13 mouse cellular contexts compared by ENCODE assay signal in genomic region chr9:112231935-112232575, GRCm38 (mm10). TPM values are rescaled to one million over a fixed set of nuclear protein-coding genes. Genes with fewer than 3 reads are reported as not detected.
DNase-seq lines count a peak whose midpoint lies in the region; ATAC-seq and TF ChIP-seq lines count a peak whose summit lies in the region.
"Had no signal": no experiment of that assay in that cellular context is flagged by ENCODE, and none has a peak within 500 bp of the region (broad histone marks: within the 10 kb centered on the region; RNA-seq: fewer than 3 reads in every experiment).

No protein-coding gene starts in this region.

- ATAC-seq in heart, embryonic 16.5 days (replicated peaks; ENCODE audit: extremely low read depth, insufficient read depth, low FRiP score) = no peak
- no peak for ATAC-seq in hindbrain, postnatal 0 days
- ATAC-seq: intestine, embryonic 15.5 days had no signal

- TF ChIP-seq POLR2A in thymus, adult 2 months (IDR thresholded peaks at IDR 0.05; ENCODE audit: control insufficient read depth, extremely low read depth, insufficient read depth, low read length, poor library complexity) = no peak

- no peak overlapping the region for H3K4me2 ChIP-seq in heart, embryonic 16.5 days (ENCODE audit: low read depth, low read length)
- peak overlapping the region; percentile 81 for H3K4me2 ChIP-seq in hindbrain, postnatal 0 days (ENCODE audit: low read depth, low read length)
- H3K4me2 ChIP-seq: heart, embryonic 13.5 days; intestine, embryonic 15.5 days; liver, embryonic 13.5 days had no signal

- no peak for TF ChIP-seq CTCF in thymus, adult 2 months (IDR thresholded peaks at IDR 0.05; ENCODE audit: borderline replicate concordance, control insufficient read depth, extremely low read depth, insufficient read depth, low read length, poor library complexity)
- no peak for TF ChIP-seq CTCF in hindbrain, postnatal 0 days (IDR thresholded peaks at IDR 0.05; ENCODE audit: low read depth)

- intact Hi-C loops in heart, postnatal 25 days (cut with DNase I) = no loop called here

- no peak overlapping the region for H3K9ac ChIP-seq in heart, embryonic 16.5 days (ENCODE audit: low read length)
- peak overlapping the region; percentile 80 for H3K9ac ChIP-seq in hindbrain, postnatal 0 days (replicated peaks; ENCODE audit: low read length)
- H3K9ac ChIP-seq: heart, embryonic 13.5 days; intestine, embryonic 15.5 days; liver, embryonic 13.5 days had no signal

- H3K4me1 ChIP-seq in heart, embryonic 16.5 days (ENCODE audit: control insufficient read depth, insufficient read depth, low read length) = peaks cover 14% of the 10 kb centered on the region
- H3K4me1 ChIP-seq in thymus, adult 2 months (replicated peaks; ENCODE audit: control insufficient read depth, insufficient read depth, low read length) = peaks cover 9% of the 10 kb centered on the region
- no peaks in the 10 kb centered on the region; the same call in 1 of the 2 replicates for H3K4me1 ChIP-seq in hindbrain, postnatal 0 days (ENCODE audit: insufficient read depth, low read length)
- H3K4me1 ChIP-seq: liver, embryonic 13.5 days had no signal

- peaks cover 44% of the 10 kb centered on the region for H3K27me3 ChIP-seq in heart, embryonic 16.5 days (ENCODE audit: control insufficient read depth, insufficient read depth, low read length)
- H3K27me3 ChIP-seq in thymus, adult 2 months (ENCODE audit: control insufficient read depth, insufficient read depth, low read length) = no peaks in the 10 kb centered on the region
- H3K27me3 ChIP-seq in hindbrain, postnatal 0 days (ENCODE audit: insufficient read depth, low read length) = no peaks in the 10 kb centered on the region

- H3K36me3 ChIP-seq in heart, embryonic 16.5 days (ENCODE audit: control insufficient read depth, insufficient read depth) = no peaks in the 10 kb centered on the region
- peaks cover 3% of the 10 kb centered on the region; the same call in 1 of the 2 replicates for H3K36me3 ChIP-seq in thymus, adult 2 months (ENCODE audit: control insufficient read depth, insufficient read depth, low read length)
- H3K36me3 ChIP-seq in hindbrain, postnatal 0 days (ENCODE audit: insufficient read depth, low read length) = no peaks in the 10 kb centered on the region
- H3K36me3 ChIP-seq: heart, embryonic 13.5 days; intestine, embryonic 15.5 days; liver, embryonic 13.5 days had no signal

- DNase-seq in heart, postnatal 25 days (ENCODE audit: low spot score) = no peak
- no peak for DNase-seq in thymus, adult 2 months
- no peak for DNase-seq in thymus, adult 18-20 months
- DNase-seq in hindbrain, postnatal 0 days (ENCODE audit: low spot score) = peak; percentile 39
- DNase-seq in adrenal gland, adult 18-20 months (ENCODE audit: low spot score in 2 of 2) = no peak
- no peak for DNase-seq in Muller cell, postnatal 12 days (ENCODE audit: inconsistent ontology term)
- DNase-seq: adrenal gland, postnatal 25 days; kidney, postnatal 4 days; liver, embryonic 13.5 days; lung, postnatal 14 days had no signal

- H3K4me3 ChIP-seq in heart, embryonic 16.5 days (ENCODE audit: low read length) = peak overlapping the region; percentile 5; the same call in 1 of the 2 replicates
- peak overlapping the region; percentile 62 for H3K4me3 ChIP-seq in thymus, adult 2 months (ENCODE audit: control insufficient read depth, insufficient read depth, low read length)
- H3K4me3 ChIP-seq in hindbrain, postnatal 0 days (ENCODE audit: low read length) = peak overlapping the region; percentile 60
- H3K4me3 ChIP-seq: heart, embryonic 13.5 days; intestine, embryonic 15.5 days; liver, embryonic 13.5 days had no signal

- no peak overlapping the region for H3K27ac ChIP-seq in heart, embryonic 16.5 days (ENCODE audit: low read length)
- H3K27ac ChIP-seq in thymus, adult 2 months (ENCODE audit: control insufficient read depth, insufficient read depth, low read length) = peak overlapping the region; percentile 76
- H3K27ac ChIP-seq in hindbrain, postnatal 0 days = peak overlapping the region; percentile 94
- H3K27ac ChIP-seq: heart, embryonic 13.5 days; intestine, embryonic 15.5 days; liver, embryonic 13.5 days had no signal

- WGBS in heart, embryonic 16.5 days = 66% methylated on average over 8 of the region's 8 CpGs
- WGBS in thymus, adult 2 months = 12% methylated on average over 8 of the region's 8 CpGs
- WGBS in hindbrain, postnatal 0 days = 45% methylated on average over 8 of the region's 8 CpGs

- H3K9me3 ChIP-seq in heart, embryonic 16.5 days (replicated peaks; ENCODE audit: control insufficient read depth, low read length) = no peaks in the 10 kb centered on the region
- no peaks in the 10 kb centered on the region for H3K9me3 ChIP-seq in hindbrain, postnatal 0 days (ENCODE audit: low read length)
- H3K9me3 ChIP-seq: heart, embryonic 13.5 days; intestine, embryonic 15.5 days; liver, embryonic 13.5 days had no signal

RNA-seq across cellular contexts. Expression of gene Arpp21, which starts 3.7 kb away (rescaled TPM):
- 10.7 and 32.2 TPM in 2 replicates for polyA plus RNA-seq in heart, embryonic 16.5 days (2015; fragmentation: Nextera tagmentation; extraction: Ambion mirVana)
- total RNA-seq in heart, postnatal 25 days (2021) = 1 to 10 TPM; 1.6 to 2.1 TPM
- polyA plus RNA-seq in thymus, adult 2 months (2012; rRNA removed) = 578 and 597 TPM in 2 replicates
- 80.5 and 88.0 TPM in 2 replicates for total RNA-seq in hindbrain, postnatal 0 days (2014; rRNA removed)
- polyA plus RNA-seq in hindbrain, postnatal 0 days (2015; fragmentation: Nextera tagmentation; extraction: Ambion mirVana) = 60.9 and 64.6 TPM in 2 replicates
- not detected for total RNA-seq in adrenal gland, adult 18-20 months (2021)
- total RNA-seq: adrenal gland, postnatal 25 days had no signal

Comparison
In these comparisons a context has a peak if more than half of its experiments do, and no peak if none do; other contexts are left out.
1. H3K4me3 ChIP-seq: peak in every context shown above with its lines; median percentile 62 in thymus, adult 2 months; 60 in hindbrain, postnatal 0 days; 5 in heart, embryonic 16.5 days.
2. RNA of gene Arpp21, which starts 3.7 kb away (total RNA-seq): 80.5 to 88.0 TPM in hindbrain, postnatal 0 days; 1.6 to 2.1 TPM in heart, postnatal 25 days and not detected in adrenal gland, adult 18-20 months; every median in the first group is over 10 times any median in the second.